Mouse (Mus musculus): Measurements from ENCODE around the gene Exoc3l.

- TF ChIP-seq CTCF (IDR thresholded peaks at IDR 0.05; ENCODE audit: borderline replicate concordance, insufficient read depth, low read length), result no peak
- no peak for TF ChIP-seq POLR2A (IDR thresholded peaks at IDR 0.05; ENCODE audit: low read depth, low read length)
These were observed 2.7 kb upstream of the Exoc3l start for GRCm38 (mm10) chr8:105298351-105299252.
